Mouse (Mus musculus) natural killer cell, adult 2 months (primary cell): ENCODE measurements around the gene Fzd9.
"Not testable (repeated sequence)": the region's sequence is repeated elsewhere in the genome, so short reads cannot be mapped to it uniquely, and the experiment has no call there.

Experiments used
- DNase-seq, 2 experiments: peaks; one replicate each; pipeline ENCODE4 v3.0.0; 2022; ENCODE audit warnings: low spot score in 2 of 2

Fzd9 gene

DNA sequence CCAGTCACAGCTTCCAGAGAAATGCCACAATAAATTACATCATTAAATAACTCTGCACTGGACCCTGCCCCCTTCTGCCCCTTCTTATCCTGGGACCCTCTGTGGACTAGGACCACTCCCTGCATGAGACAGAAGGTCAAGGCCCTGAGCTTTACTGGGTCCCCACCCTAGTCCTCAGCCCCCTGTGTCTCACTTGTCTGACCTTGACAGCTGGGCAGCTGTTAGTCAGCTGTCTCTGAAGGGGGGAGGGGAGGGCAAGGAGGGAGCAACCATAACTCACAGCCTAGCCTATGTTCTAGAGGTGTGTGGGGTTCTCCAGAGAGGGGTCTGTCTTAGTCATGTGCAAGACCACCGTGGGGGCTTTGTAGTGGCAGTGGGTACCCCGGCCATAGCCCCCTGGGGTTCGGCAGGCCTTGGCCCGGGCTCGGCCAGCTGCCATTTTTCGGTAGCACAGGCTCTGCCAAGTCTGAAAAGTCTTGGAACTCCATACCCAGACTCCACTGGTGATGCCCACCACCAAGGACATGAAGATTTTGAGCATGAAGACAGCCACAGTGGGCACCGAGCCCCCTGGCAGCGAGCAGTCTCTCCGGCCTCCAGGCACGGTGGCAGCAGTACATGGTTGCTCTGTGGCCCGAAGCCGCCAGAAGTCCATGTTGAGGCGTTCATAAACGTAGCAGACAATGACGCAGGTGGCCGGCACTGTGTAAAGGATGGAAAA lies 1.9 kb downstream of the Fzd9 start:
- DNase-seq, result no peak

DNA sequence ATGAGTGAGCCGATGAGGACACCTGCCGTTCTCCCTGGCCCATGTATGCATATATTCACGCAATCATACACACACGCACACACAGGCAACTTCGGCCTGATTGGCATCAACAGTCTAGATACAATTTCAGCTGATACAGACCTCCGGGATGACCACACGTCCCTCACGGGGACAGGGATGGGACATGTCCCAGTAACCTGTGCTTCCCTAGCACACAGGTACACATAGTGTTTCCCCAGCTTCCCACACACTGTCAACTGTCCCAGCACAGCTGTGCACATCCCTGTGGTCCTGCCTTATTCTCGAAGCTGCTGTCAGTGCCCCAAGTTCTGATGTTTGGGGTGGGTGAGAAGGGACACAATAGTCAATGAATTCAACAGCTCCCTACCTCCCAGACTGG lies 3.7 kb downstream of the Fzd9 start:
- DNase-seq, result no peak

DNA sequence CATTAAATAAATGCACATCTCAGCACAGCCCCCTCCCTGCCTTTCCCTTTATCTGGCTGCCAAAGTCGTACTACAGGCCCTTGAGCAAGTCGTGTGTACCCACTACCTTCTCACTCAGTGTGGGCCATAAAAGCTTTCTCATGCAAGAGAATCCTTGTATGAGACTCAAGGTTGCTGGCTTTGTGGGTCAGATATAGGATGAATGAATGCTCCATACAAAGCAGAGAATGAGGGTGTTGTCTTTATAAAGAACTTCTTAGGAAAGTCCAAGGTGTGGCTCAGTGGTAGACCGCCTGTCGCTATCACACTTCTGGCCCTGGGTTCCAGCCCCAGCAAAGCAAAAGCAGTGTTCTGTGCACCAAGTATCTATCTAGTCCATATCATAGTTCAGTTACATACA lies 4.5 kb downstream of the Fzd9 start:
- DNase-seq, result no peak

DNA sequence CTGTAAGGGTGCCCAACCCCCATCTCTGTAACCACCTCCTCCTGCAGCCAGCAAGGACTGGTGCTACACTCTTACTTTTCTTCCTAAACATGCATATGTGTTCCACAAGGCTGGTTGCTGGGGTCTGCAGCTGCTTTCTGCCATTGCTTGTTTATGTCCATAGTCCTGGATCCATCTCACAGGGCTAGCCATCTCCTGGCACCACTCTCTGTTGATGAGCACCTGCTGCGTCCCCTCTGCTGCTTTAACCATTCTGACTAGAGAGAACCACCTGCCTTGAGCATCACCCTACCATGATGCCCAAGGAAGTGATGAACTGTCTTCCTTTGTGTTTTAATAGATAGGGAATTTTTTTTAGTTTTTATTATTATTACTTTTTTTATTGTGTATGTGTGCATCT lies 7.9 kb downstream of the Fzd9 start:
- DNase-seq, result no peak

DNA sequence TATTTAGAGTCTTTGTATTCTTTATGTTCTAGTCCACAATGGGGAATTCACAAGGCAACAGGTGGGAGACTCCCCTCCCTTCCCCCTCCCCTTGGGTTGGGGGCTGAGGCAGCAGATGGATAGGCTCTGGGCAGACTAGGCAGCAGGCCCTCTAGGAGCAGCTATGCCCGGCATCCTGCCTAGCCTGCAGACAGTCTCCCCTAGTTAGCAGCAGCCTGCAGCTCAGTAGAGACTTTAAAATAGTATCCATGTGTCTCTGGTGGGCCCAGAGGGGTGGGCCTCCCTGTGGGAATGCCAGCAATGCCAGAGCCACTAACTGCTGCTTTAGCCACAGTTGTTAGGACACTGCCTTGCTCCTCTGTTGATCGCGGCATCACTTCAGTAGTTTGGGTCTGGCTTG lies 8.4 kb downstream of the Fzd9 start:
- DNase-seq, result no peak

DNA sequence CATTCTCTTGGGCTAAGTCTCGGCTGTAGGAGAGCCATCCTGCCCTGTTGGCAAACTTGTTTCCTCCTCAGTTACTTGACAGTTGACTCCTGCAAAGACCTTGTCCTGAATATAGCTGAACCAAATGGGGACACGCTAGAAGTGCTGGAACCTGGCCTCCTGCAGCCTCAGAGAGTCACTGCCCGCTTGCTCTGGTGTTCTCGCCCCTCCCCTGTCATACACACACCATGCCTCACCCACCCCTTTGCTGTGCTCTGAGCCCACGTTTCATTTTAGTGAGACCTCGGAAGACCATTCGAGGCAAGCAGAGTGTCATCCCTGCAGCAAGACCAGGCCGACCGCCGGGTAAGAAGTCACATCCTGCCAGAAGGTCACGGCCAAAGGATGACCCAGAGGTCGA lies 8.9 kb downstream of the Fzd9 start:
- DNase-seq, result no peak

DNA sequence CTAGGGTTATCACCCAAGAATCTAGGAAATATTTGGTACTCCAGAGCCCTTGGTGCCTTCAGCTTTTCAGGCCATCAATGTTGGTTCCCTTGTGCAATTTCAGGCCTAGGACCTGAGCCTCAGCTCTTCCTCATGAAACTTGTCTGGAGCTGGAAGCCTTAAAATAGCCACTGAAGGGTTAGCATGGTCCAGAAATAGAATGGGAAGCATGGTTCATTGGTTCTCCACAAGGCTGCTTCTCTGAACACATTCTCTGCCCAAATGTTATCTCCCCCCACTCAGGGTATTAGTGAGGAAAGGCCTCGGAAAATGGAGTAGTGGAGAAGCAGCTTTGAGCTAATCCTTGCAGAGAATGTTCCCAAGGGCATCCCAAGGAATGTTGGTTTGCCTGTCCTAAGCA lies 9.6 kb downstream of the Fzd9 start:
- no peak for DNase-seq

DNA sequence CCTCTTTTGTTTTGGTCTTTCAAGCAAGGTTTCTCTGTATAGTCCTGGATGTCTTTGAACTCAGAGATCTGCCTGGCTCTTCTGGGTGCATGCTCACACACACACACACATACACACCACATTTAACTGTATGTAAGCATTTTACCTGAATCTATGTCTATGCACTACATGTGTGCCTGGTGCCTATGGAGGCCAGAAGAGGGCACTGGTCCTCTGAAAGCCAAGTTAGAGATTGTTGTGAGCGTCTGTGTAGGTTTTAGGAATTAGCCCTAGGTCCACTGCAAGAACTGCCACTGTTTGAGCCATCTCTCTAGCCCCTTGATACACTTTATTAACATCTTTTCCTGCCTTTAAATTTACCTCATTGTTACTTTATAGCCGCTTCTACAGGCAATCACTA lies 12.2 kb downstream of the Fzd9 start:
- no peak for DNase-seq

DNA sequence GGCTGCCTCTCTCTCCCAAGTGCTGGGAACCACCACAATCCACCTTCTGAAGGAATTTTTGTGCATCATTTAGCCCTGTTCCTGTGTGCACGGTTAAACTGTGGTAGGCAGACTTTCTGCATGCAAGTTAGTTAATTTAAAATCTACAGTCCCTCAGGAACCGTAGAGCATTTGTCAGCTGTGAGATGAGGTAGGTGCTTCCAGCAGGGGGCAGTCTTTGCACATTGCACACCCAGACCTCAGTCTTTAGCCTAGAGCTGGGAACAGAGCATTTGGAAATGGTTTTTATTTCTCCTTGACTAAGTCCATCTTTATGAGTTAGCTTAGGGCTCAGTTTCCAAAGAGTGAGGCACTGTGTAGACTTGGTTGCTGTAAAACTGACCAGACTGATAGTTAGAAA lies 14.5 kb downstream of the Fzd9 start:
- DNase-seq, result peak; percentile 17 to 41

DNA sequence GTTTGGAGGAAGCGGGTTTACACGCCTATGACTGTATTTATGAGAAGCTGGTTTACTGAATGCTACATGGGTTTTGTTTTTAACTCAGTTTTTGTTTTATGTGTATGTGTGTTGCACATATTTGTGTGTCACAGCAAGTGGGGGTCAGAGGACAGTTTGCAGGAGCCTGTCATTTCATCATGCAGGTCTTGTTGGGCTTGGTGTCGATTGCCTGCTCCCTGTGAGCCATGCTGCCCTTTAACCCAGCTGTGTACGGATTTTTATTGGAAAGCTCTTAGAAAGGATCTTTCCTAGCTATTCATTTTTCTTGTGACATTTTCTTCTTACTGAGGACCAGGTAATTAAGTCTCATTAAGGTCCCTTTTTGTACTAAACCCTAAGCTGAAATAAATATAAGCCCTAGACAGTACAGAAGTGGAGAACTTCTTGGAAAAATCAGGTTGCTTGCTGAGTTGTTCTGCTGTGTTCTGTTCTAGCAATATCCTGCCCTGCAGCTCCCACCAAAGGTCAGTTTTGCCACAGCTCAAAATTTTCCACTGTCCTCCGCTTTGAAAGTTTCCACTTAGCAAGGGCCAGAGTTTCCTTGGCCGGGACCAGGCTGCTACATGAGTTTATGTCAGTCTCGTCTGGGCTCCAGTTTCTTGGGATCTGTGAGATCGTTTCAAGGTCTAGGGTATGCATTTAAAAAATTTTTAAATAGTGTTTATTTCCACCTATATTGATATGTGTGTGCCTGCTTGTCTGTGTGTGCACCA lies 17.7 kb downstream of the Fzd9 start:
- DNase-seq, result no peak

DNA sequence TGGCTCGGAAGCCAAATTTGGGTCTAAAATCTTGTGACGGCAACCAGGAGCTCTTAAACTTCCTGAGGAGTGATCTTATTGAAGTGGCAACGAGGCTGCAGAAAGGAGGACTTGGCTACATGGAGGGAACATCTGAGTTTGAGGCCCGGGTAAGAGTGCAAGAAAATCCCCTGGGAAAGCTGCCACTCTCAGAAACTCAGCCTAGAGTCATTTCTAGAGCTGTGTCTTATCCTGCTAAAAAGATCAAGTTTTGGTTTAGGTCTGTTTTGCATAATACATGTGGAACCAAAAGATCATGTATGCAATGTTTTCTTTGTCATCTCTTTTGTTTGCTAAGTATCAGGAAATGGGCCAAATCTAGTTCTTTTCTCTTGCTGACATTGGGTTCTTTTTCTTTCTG lies 20.8 kb downstream of the Fzd9 start:
- no peak for DNase-seq

DNA sequence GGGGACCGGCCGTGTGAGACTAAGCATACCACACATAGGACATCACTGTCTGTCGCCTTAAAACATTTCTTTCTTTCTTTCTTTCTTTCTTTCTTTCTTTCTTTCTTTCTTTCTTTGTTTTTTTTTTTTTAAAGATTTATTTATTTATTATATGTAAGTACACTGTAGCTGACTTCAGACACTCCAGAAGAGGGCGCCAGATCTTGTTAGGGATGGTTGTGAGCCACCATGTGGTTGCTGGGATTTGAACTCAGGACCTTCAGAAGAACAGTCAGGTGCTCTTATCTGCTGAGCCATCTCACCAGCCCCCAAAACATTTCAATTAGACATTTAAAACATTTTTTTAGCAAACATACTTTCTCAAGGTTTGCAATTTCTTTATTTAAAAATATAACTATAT lies 25.2 kb downstream of the Fzd9 start:
- DNase-seq, result not testable (repeated sequence)

DNA sequence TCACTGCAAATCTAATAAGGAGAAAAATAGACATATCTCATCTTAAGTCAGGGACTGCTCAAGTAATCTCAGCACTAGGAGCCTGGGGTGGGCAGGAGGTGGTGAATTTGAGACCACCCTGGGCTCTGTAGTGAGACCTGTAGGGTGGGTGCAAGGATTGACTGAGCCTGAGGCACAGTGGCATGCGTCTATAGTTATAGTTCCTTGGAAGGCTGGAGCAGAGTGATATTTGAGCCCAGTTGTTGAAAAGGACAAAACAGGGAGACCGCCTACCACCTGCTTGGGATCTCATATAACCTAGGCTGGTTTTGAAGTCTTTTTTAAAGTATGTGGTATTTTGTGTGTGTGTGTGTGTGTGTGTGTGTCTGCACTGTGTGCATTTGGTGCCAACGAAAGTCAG lies 26.9 kb downstream of the Fzd9 start:
- DNase-seq, result no peak

DNA sequence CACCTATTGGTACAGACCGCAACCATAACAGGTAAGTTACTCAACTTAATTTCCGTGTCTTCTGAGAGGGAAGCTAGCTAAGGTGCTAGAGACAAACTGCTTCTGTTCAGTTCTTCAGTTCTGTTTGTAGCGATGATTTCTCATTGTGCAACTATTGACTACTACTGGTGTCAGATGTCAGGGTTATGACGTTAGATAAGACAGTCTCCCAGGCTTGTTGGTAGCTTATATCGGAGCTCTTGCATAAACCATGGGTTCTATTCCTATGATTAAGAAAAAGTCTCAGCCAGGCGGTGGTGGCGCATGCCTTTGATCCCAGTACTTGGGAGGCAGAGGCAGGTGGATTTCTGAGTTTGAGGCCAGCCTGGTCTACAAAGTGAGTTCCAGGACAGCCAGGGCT lies 29.0 kb downstream of the Fzd9 start:
- no peak for DNase-seq

DNA sequence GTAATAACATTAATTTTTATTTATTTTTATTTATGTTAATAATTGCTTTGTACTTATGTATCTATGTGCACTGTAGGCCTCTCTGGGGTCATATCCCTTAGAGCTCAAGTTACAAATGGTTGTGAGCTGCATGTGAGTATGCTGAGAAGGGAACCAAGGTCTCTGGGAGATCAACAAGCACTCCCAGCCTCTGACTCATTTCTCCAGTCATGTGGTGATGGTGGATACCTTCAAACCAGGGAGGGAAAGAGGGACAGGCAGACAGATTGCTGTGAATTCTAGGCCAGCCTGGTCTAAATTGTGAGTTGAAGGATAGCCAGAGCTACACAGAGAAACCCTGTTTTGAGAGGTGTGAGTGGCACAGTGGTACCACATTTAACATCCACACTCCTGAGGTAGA lies 30.1 kb downstream of the Fzd9 start:
- no peak for DNase-seq

DNA sequence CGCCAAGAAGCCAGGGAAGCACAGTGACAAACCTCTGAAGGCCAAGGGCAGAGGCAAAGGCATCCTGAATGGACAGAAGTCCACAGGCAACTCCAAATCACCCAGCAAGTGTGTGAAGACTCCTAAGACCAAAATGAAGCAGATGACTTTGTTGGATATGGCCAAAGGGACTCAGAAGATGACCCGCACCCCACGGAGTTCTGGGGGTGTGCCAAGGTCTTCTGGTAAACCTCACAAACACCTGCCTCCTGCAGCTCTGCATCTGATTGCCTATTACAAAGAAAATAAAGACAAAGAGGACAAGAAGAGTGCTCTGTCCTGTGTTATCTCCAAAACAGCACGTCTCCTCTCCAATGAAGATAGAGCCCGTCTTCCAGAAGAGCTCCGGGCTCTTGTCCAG lies 34.2 kb downstream of the Fzd9 start:
- no peak for DNase-seq

DNA sequence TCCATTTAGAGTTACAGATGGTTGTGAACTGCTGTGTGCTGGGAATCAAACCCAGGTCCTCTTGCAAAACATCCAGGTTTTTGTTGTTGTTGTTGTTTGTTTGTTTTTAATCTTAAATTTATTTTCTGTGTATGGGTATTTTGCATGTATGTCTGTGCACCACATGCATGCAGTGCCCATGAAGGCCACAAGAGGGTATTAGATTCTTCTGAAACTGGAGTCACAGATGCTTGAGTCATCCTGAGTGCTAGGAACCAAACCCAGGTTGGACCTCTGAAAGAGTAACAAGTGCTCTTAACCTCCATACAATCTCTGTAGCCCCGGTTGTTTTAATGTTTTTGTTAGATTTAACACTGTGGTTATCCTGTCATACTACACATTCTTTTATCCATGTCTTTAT lies 42.8 kb downstream of the Fzd9 start:
- peak in 1 of 2 experiments; percentile 16 for DNase-seq

DNA sequence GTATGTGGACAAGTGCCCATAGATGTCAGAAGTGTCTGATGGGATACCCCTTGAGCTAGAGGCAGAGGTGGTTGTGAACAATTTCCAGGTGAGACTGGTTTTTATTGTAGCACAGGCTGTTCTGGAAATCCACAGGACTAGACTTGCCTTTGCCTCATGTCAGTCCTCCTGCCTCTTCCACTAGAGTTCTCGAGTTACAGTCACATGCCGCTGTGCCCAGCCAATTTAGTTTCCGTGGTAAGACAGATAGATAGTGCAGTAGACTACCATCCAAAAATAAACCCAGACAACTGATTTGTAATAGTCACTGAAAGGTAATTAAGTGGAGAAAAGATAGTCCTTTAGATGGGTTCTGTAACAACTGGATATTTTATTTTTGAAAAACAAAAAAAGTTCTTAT lies 48.3 kb downstream of the Fzd9 start:
- DNase-seq, result no peak
